Mouse (Mus musculus) lung, postnatal 0 days (tissue): ENCODE results near the gene Epsti1.

ENCODE experiments used
- CTCF ChIP-seq: IDR thresholded peaks from 2 replicates; pipeline ENCODE4 v1.5.1; 2016; ENCODE audit warnings: antibody characterized with exemption, mild to moderate bottlenecking
- EP300 ChIP-seq: IDR thresholded peaks from 2 replicates; pipeline ENCODE4 v1.6.1; 2016; ENCODE audit warnings: antibody characterized with exemption, mild to moderate bottlenecking, control low read depth

- TF ChIP-seq CTCF, result no peak
- TF ChIP-seq EP300, result no peak
Observed at GRCm38 (mm10) chr14:77859894-77860293, 44.1 kb upstream of the Epsti1 start.
